Mouse (Mus musculus): Measurements from ENCODE around the gene Alk. TPM values are rescaled to one million over a fixed set of nuclear protein-coding genes. Genes with fewer than 3 reads are reported as not detected.

Alk gene
- polyA plus RNA-seq, 1 experiment: 0.03 TPM

- Histone ChIP-seq H3K27ac (ENCODE audit: control insufficient read depth, insufficient read depth, low read length) (no peak overlapping the region), H3K36me3 (ENCODE audit: control insufficient read depth, insufficient read depth, low read length) (no peaks in the 10 kb centered on the region), H3K4me1 (replicated peaks; ENCODE audit: control insufficient read depth, insufficient read depth, low read length) (no peaks in the 10 kb centered on the region), H3K27me3 (ENCODE audit: control insufficient read depth, insufficient read depth, low read length) (no peaks in the 10 kb centered on the region), H3K4me3 (ENCODE audit: control insufficient read depth, insufficient read depth, low read length) (no peak overlapping the region)
- WGBS: 92% methylated on average over 3 of the region's 3 CpGs
- TF ChIP-seq CTCF (IDR thresholded peaks at IDR 0.05; ENCODE audit: borderline replicate concordance, control insufficient read depth, extremely low read depth, insufficient read depth, low read length, poor library complexity): no peak
- no peak for TF ChIP-seq POLR2A (IDR thresholded peaks at IDR 0.05; ENCODE audit: control insufficient read depth, extremely low read depth, insufficient read depth, low read length, poor library complexity)
- no peak for DNase-seq
Observed at GRCm38 (mm10) chr17:71862184-71862583, 742.2 kb downstream of the Alk start.

DNA sequence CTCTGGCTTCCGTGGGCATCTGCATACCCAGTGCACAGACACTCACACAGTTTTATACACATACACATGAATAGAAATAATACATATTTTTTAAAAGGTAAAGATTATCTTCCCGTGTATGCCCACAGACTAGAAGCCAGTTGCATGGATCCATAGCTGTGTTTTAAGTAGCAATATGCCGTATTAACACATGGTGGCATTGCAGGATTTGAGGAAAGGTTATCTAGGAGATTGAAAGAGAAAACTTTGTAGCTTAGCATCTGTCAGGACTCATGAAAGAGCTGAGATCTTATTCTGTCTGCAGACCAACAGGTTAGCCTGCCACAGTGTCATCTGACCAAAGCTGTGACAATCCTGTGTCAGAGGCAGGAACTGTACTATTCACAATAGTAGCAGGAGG is 772.5 kb downstream of the Alk start:
- DNase-seq: no peak
- H3K4me1 ChIP-seq (replicated peaks; ENCODE audit: control insufficient read depth, insufficient read depth, low read length): no peaks in the 10 kb centered on the region
- no peak overlapping the region for H3K4me3 ChIP-seq (ENCODE audit: control insufficient read depth, insufficient read depth, low read length)
- no peaks in the 10 kb centered on the region for H3K36me3 ChIP-seq (ENCODE audit: control insufficient read depth, insufficient read depth, low read length)
- H3K27me3 ChIP-seq (ENCODE audit: control insufficient read depth, insufficient read depth, low read length): no peaks in the 10 kb centered on the region
- H3K27ac ChIP-seq (ENCODE audit: control insufficient read depth, insufficient read depth, low read length): no peak overlapping the region
- TF ChIP-seq CTCF (IDR thresholded peaks at IDR 0.05; ENCODE audit: borderline replicate concordance, control insufficient read depth, extremely low read depth, insufficient read depth, low read length, poor library complexity) (no peak), POLR2A (IDR thresholded peaks at IDR 0.05; ENCODE audit: control insufficient read depth, extremely low read depth, insufficient read depth, low read length, poor library complexity) (no peak)
- 96% methylated on average over 3 of the region's 3 CpGs for WGBS

DNA sequence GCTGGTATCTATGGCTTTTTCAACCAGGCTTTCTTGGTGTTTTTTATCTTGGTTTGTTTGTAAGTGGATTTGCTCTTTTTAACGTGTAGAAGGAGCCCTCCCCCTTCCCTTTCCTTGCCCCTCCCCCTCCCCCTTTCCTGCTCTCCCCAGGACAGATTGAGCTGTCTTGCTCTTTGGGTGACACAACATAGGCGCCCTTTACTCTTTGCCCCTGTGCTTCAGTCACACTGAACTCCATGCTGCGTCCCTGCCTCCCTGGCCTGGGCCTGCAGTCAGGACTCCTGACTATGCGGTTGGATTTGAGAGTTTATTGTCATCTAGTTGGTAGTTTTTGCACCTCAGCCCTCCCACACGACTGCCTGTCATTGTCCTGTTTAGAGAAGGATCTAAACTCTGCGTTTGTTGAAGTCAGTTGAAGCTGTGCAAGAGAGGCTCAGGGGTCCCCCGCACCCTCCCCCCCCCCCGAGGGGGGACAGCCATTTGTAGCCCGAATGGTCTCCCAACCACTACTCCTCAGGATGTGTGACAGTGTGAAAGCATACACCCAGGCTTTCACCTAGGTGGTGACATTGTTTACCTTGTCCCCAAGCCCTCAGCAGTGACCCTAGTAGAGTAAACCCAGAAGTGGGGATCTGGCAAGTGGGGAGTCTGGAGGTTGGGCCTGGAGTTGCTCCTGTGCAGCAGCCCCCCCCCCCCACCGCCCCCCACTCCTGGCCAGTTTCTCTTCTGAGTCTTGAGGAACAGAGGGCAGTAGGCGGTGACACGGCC is 775.6 kb downstream of the Alk start:
- no peaks in the 10 kb centered on the region for H3K36me3 ChIP-seq (ENCODE audit: control insufficient read depth, insufficient read depth, low read length)
- H3K27me3 ChIP-seq (ENCODE audit: control insufficient read depth, insufficient read depth, low read length): no peaks in the 10 kb centered on the region
- no peaks in the 10 kb centered on the region for H3K4me1 ChIP-seq (replicated peaks; ENCODE audit: control insufficient read depth, insufficient read depth, low read length)
- no peak for DNase-seq
- WGBS: 78% methylated on average over 12 of the region's 12 CpGs
- TF ChIP-seq CTCF (IDR thresholded peaks at IDR 0.05; ENCODE audit: borderline replicate concordance, control insufficient read depth, extremely low read depth, insufficient read depth, low read length, poor library complexity) (no peak), POLR2A (IDR thresholded peaks at IDR 0.05; ENCODE audit: control insufficient read depth, extremely low read depth, insufficient read depth, low read length, poor library complexity) (no peak)
- H3K4me3 ChIP-seq (ENCODE audit: control insufficient read depth, insufficient read depth, low read length): no peak overlapping the region
- H3K27ac ChIP-seq (ENCODE audit: control insufficient read depth, insufficient read depth, low read length): no peak overlapping the region

DNA sequence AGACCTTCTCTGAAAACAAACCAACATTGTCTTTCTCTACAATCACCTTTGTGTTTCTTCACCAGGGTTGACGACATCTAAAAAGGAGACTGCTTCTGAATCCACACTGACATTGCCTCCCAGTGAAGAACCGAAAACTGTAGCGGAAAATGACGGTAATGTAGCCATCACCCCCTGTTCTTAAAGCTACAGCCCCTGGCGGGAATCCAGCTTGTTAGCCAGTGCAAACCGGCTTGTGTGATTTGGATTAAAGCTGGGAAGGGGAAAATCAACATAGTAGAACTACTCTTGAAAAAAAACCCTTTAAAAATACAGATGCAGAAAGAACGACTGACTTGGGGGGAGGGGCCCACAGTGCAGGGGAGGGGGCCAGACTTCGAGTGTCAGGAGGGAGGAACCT is 776.8 kb downstream of the Alk start:
- H3K36me3 ChIP-seq (ENCODE audit: control insufficient read depth, insufficient read depth, low read length): no peaks in the 10 kb centered on the region
- WGBS: 92% methylated on average over 8 of the region's 8 CpGs
- H3K4me3 ChIP-seq (ENCODE audit: control insufficient read depth, insufficient read depth, low read length): no peak overlapping the region
- DNase-seq: no peak
- H3K27ac ChIP-seq (ENCODE audit: control insufficient read depth, insufficient read depth, low read length): no peak overlapping the region
- TF ChIP-seq CTCF (IDR thresholded peaks at IDR 0.05; ENCODE audit: borderline replicate concordance, control insufficient read depth, extremely low read depth, insufficient read depth, low read length, poor library complexity) (no peak), POLR2A (IDR thresholded peaks at IDR 0.05; ENCODE audit: control insufficient read depth, extremely low read depth, insufficient read depth, low read length, poor library complexity) (no peak)
- no peaks in the 10 kb centered on the region for H3K4me1 ChIP-seq (replicated peaks; ENCODE audit: control insufficient read depth, insufficient read depth, low read length)
- H3K27me3 ChIP-seq (ENCODE audit: control insufficient read depth, insufficient read depth, low read length): no peaks in the 10 kb centered on the region

GRCm38 (mm10) chr17:71826603-71827002 is 777.8 kb downstream of the Alk start:
- Histone ChIP-seq H3K27me3 (ENCODE audit: control insufficient read depth, insufficient read depth, low read length) (no peaks in the 10 kb centered on the region), H3K27ac (ENCODE audit: control insufficient read depth, insufficient read depth, low read length) (no peak overlapping the region), H3K4me3 (ENCODE audit: control insufficient read depth, insufficient read depth, low read length) (no peak overlapping the region), H3K36me3 (ENCODE audit: control insufficient read depth, insufficient read depth, low read length) (no peaks in the 10 kb centered on the region), H3K4me1 (replicated peaks; ENCODE audit: control insufficient read depth, insufficient read depth, low read length) (no peaks in the 10 kb centered on the region)
- DNase-seq: no peak
- TF ChIP-seq CTCF (IDR thresholded peaks at IDR 0.05; ENCODE audit: borderline replicate concordance, control insufficient read depth, extremely low read depth, insufficient read depth, low read length, poor library complexity) (no peak), POLR2A (IDR thresholded peaks at IDR 0.05; ENCODE audit: control insufficient read depth, extremely low read depth, insufficient read depth, low read length, poor library complexity) (no peak)
- 90% methylated on average over 3 of the region's 3 CpGs for WGBS

GRCm38 (mm10) chr17:71823622-71824306 is 780.7 kb downstream of the Alk start:
- no peak overlapping the region for H3K4me3 ChIP-seq (ENCODE audit: control insufficient read depth, insufficient read depth, low read length)
- no peaks in the 10 kb centered on the region for H3K36me3 ChIP-seq (ENCODE audit: control insufficient read depth, insufficient read depth, low read length)
- no peak overlapping the region for H3K27ac ChIP-seq (ENCODE audit: control insufficient read depth, insufficient read depth, low read length)
- TF ChIP-seq CTCF (IDR thresholded peaks at IDR 0.05; ENCODE audit: borderline replicate concordance, control insufficient read depth, extremely low read depth, insufficient read depth, low read length, poor library complexity): no peak
- no peak for TF ChIP-seq POLR2A (IDR thresholded peaks at IDR 0.05; ENCODE audit: control insufficient read depth, extremely low read depth, insufficient read depth, low read length, poor library complexity)
- H3K4me1 ChIP-seq (replicated peaks; ENCODE audit: control insufficient read depth, insufficient read depth, low read length): no peaks in the 10 kb centered on the region
- DNase-seq: no peak
- 89% methylated on average over 8 of the region's 8 CpGs for WGBS
- H3K27me3 ChIP-seq (ENCODE audit: control insufficient read depth, insufficient read depth, low read length): no peaks in the 10 kb centered on the region

Other genes starting within 250 kb of the Alk start
- 23.6 and 27.2 TPM in 2 replicates for gene Ypel5, start 231.8 kb upstream of the Alk start, polyA plus RNA-seq (2012; rRNA removed)

All from thymus, adult 2 months (tissue).